Mouse (Mus musculus) bone marrow macrophage, adult 2 months (primary cell): ENCODE data around the gene Dst.

Experiments used
- CTCF ChIP-seq: IDR thresholded peaks from 2 replicates; pipeline ENCODE4 v1.5.1; 2012; ENCODE audit warnings: low read depth, mild to moderate bottlenecking, low read length, moderate library complexity
- POLR2A ChIP-seq: IDR thresholded peaks from 2 replicates; pipeline ENCODE4 v1.6.1; 2012; ENCODE audit warnings: mild to moderate bottlenecking, low read depth, low read length, borderline replicate concordance

DNA sequence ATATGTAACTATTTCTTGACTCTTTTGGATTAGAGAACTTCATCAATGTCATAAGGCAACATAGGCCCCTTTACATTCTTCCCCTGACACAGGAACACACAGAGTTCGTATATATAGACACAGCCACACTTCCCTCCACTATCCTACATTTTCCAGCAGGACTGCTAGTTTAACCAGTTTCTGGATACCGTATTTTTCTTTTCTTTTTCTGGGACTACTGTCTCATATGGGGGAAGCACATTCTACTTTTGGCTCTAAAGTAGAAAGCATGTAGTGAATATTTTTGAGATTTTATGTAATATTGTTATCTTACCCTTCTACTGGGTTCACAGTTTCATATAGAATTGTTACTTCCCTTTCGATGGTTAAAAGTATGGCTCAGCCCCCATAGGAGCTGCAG lies 38.6 kb upstream of the Dst start:
- TF ChIP-seq POLR2A (no peak), CTCF (no peak)
